Mouse (Mus musculus) small intestine, adult 2 months (tissue): ENCODE results near the gene Zfhx3. TPM values are rescaled to one million over a fixed set of nuclear protein-coding genes. Genes with fewer than 3 reads are reported as not detected.

Experiments used
- H3K27ac ChIP-seq: fragments of 200-500 bp; 2 replicates; pipeline ENCODE4 v1.5.1; 2012; ENCODE audit warnings: low read depth, low read length, control low read depth, inconsistent platforms; ENCODE audit not compliant: insufficient read depth
- H3K27me3 ChIP-seq: fragments of 200-500 bp; 2 replicates; pipeline ENCODE4 v1.6.1; 2012; ENCODE audit warnings: mild to moderate bottlenecking, moderate library complexity, low read length, inconsistent platforms; ENCODE audit not compliant: control insufficient read depth, insufficient read depth
- H3K36me3 ChIP-seq: fragments of 200-500 bp; 2 replicates; pipeline ENCODE4 v1.6.1; 2012; ENCODE audit warnings: mild to moderate bottlenecking, low read length, control low read depth, inconsistent platforms; ENCODE audit not compliant: control insufficient read depth, insufficient read depth
- H3K4me1 ChIP-seq: fragments of 200-500 bp; 2 replicates; pipeline ENCODE4 v1.6.1; 2012; ENCODE audit warnings: low read length, inconsistent platforms, mixed read lengths; ENCODE audit not compliant: control insufficient read depth, insufficient read depth, insufficient read length
- H3K4me3 ChIP-seq: fragments of 200-500 bp; 2 replicates; pipeline ENCODE4 v1.5.1; 2012; ENCODE audit warnings: low read depth, mild to moderate bottlenecking, control low read depth, inconsistent platforms, low read length, moderate library complexity
- CTCF ChIP-seq: fragments of 200-500 bp; IDR thresholded peaks from 2 replicates; pipeline ENCODE4 v1.5.1; 2012; ENCODE audit warnings: low read depth, mild to moderate bottlenecking, control low read depth, inconsistent platforms, low read length, moderate library complexity, mixed read lengths; ENCODE audit not compliant: insufficient replicate concordance, insufficient read length; ENCODE audit errors: extremely low read depth
- POLR2A ChIP-seq: fragments of 200-500 bp; IDR thresholded peaks from 2 replicates; pipeline ENCODE4 v1.6.1; 2012; ENCODE audit warnings: low read depth, mild to moderate bottlenecking, control low read depth, inconsistent platforms, low read length, moderate library complexity
- WGBS: fragments of 180-500 bp; shearing (Covaris S2); methylation state at CpG from one replicate; pipeline ENCODE4 v1.1.7; 2018; 5-methylcytosine and 5-hydroxymethylcytosine counted together
- polyA plus RNA-seq: library from polyadenylated mRNA; depleted of rRNA; stranded (reverse); fragments of >200 nt; gene quantifications from 2 replicates; pipeline ENCODE4 v1.2.3, GENCODE M21; 2012

Gene Zfhx3
- polyA plus RNA-seq, 1 experiment = 2.0 TPM

DNA sequence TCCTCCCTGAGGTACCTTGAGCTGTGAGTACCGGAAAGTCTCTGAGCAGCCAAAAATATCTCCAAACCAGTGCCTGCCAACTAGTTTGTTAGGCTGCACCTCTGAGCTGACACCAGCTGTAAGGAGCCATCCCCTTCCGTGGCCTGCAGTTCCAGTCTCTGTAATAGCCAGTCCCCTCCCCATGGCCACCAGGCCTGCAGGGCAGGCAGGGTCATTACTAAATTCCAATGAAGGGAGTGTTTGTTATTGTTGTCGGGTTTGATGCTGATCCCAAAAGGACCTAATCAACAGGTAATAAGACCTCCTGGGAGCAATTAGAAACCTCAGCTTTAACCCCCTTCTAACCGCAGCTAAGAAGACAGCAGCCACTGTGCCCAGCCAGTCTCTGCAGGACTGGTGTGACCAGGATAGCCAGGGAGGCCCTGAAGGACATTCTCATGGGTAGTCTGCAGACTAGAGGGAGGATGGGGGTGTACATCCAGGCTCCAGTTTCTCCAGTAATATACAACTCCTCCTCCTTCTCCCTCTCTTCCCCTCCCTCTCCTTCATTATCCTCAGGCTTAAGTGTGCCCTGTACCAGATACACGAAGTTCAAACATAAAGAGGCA, 719.1 kb downstream of the Zfhx3 start:
- TF ChIP-seq POLR2A = no peak
- no peak for TF ChIP-seq CTCF
- Histone ChIP-seq H3K27ac (no peak overlapping the region), H3K4me1 (no peaks in the 10 kb centered on the region), H3K27me3 (no peaks in the 10 kb centered on the region), H3K4me3 (no peak overlapping the region), H3K36me3 (no peaks in the 10 kb centered on the region)
- 56% methylated on average over 5 of the region's 5 CpGs for WGBS

DNA sequence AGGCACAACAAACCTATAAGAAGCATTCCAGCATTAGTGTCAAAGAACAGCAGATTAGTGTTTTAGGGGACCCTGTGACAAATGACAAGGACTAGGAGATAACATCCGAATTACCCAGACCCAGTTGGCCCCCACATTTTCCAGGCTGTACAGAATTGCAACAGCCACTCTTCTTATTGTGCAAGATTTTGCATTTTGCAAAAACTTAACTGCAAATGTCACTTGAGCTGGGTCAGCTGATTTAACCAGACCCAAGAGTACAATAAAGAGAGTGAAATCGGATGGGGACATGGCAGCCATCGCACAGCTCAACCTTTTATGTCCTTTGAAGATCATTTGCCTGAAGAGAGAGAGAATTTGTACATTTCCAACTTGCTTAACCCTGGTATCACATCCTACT, 720.3 kb downstream of the Zfhx3 start:
- Histone ChIP-seq H3K27ac (no peak overlapping the region), H3K27me3 (no peaks in the 10 kb centered on the region), H3K4me3 (no peak overlapping the region), H3K4me1 (no peaks in the 10 kb centered on the region), H3K36me3 (no peaks in the 10 kb centered on the region)
- TF ChIP-seq CTCF (no peak), POLR2A (no peak)
- 83% methylated on average over 3 of the region's 3 CpGs for WGBS

DNA sequence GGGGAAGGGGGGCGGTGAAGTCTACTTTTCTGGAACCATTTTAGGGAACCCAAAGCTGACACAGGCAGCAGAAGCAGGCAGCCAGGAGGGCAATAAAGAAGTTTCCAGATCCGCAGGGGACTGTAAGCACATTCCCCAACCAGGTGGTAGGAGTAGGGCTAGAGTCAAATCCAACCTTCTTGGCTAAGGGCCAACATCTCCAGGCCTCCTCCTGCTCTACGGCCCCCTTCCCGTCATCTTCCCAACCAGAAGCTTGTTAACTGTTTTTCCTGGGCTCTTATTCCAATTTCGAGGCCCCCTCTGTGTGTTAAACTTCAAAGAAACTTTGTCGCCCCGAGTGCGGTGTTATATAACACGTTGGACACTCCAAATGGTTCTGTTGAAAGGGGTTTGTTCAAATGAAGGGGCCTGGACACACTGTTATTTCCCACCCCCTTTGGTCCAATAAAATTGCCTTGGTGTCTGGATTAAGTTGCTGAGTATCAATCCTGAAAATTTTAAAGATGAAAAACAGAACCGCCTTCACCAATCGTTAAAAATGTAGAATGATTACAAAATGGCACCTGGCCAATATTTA, 729.6 kb downstream of the Zfhx3 start:
- no peak for TF ChIP-seq CTCF
- TF ChIP-seq POLR2A = no peak
- Histone ChIP-seq H3K27ac (no peak overlapping the region), H3K36me3 (no peaks in the 10 kb centered on the region), H3K27me3 (peaks cover 8% of the 10 kb centered on the region), H3K4me1 (peaks cover 6% of the 10 kb centered on the region; the same call in 1 of the 2 replicates), H3K4me3 (no peak overlapping the region)
- 39% methylated on average over 11 of the region's 11 CpGs for WGBS

DNA sequence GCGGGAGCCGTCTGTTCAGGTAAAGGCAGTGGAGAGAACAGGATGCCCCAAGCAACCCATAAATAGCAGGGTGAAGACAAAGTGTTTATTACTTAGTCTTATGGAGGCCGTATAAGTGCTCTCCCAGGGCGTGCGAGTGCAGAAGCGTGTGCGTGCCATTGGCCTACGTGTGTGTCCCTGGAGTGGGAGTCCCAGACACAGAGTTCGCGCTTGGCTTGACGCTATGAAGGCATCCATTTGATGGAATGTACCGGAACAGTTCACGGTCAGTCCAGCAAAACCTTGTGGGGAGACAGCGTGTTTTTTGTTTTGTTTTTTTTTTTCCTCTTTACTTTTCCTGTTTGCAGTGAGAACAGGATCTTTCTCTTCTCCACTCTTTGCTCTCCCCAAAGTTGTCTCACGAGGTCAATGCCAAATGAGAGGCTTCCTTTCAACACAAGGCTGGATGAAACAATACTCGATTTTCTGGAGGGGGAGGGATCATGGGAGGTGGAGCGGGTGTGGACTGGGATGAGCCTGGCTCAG, 732.6 kb downstream of the Zfhx3 start:
- Histone ChIP-seq H3K27ac (no peak overlapping the region), H3K27me3 (peaks cover 8% of the 10 kb centered on the region), H3K36me3 (no peaks in the 10 kb centered on the region), H3K4me1 (peaks cover 6% of the 10 kb centered on the region; the same call in 1 of the 2 replicates), H3K4me3 (no peak overlapping the region)
- 83% methylated on average over 17 of the region's 17 CpGs for WGBS
- TF ChIP-seq POLR2A = no peak
- TF ChIP-seq CTCF = no peak

DNA sequence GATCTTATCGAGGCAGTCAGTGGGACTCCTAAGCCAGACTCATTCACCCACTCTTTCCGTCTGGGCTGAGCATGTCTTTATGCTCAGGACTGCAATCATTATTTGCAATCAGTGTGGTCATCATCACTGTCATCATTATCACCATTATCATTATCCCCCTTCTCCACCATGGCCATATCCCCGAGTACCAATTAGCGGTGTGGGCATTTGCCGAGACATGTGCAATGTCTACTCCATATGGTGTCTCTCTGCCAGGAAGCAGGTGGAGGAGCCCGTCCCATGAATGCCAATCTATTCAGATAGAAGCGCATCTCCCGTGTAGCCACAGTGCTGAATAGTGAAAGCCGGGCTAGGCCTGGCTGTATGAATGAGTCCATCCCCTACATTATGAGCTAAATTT, 747.2 kb downstream of the Zfhx3 start:
- WGBS = 95% methylated on average over 9 of the region's 9 CpGs
- Histone ChIP-seq H3K27ac (no peak overlapping the region), H3K4me3 (no peak overlapping the region), H3K4me1 (peaks cover 2% of the 10 kb centered on the region; the same call in 1 of the 2 replicates), H3K36me3 (no peaks in the 10 kb centered on the region), H3K27me3 (0 out of 2 replicates have a peak, but pooled peaks cover 3% of the 10 kb centered on the region)
- no peak for TF ChIP-seq CTCF
- TF ChIP-seq POLR2A = no peak

DNA sequence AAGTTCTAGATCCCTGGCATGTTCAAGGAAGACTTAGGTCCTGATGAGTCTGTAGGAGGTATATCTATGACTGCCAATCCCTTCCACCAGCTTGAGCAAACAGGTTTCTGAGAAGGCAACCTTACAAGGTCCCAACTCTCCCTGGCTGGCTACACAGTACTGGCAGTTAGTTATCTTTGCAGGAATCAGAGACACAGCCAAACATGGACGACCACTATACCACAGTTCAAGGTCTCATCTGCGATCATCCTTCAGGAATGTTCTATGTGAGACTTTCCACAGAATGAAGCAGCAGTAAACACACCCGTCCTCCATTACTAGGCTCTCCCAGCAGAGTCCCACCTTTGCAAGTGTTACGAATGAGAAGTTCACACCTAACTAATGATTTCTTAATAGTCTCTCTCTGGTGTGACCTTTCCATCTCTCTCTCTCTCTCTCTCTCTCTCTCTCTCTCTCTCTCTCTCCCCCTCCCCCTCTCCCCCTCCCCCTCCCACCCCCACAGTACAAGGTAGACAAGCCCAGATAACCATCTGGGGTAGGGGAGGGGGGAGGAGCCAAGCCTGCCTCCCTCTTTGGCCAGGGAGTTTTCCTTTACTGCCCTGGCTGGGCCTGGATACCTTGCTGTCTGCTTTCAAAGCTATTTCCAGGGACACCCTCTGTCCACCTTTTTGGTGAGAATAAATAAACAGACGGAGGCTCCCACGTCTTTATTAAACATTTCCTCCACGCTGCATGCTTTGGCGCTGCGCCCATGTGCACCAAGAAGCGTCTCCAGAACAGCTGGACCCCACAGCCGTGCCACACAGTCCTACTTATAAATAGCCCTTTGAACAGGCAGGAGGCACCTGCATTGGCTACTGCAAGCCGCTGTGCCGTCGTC, 748.4 kb downstream of the Zfhx3 start:
- no peak overlapping the region for H3K27ac ChIP-seq
- WGBS = 17% methylated on average over 14 of the region's 14 CpGs
- TF ChIP-seq CTCF = no peak
- no peak for TF ChIP-seq POLR2A
- no peaks in the 10 kb centered on the region for H3K36me3 ChIP-seq
- H3K27me3 ChIP-seq = peaks cover 12% of the 10 kb centered on the region
- H3K4me3 ChIP-seq = no peak overlapping the region; the same call in 1 of the 2 replicates
- peaks cover 9% of the 10 kb centered on the region for H3K4me1 ChIP-seq
